Mouse (Mus musculus) MEL (cell line): ENCODE data around the gene Cdh16.

ENCODE experiments used
- BHLHE40 ChIP-seq: IDR thresholded peaks from 2 replicates; pipeline ENCODE4 v1.6.1; 2012; ENCODE audit warnings: low read depth, mild to moderate bottlenecking, inconsistent platforms, low read length, improper control_type of control experiment, borderline replicate concordance
- CHD1 ChIP-seq: IDR thresholded peaks from 2 replicates; pipeline ENCODE4 v1.6.1; 2012; ENCODE audit warnings: low read depth, mild to moderate bottlenecking, inconsistent platforms, low read length, improper control_type of control experiment
- CHD2 ChIP-seq: IDR thresholded peaks from 2 replicates; pipeline ENCODE4 v1.6.1; 2011; ENCODE audit warnings: low read length, improper control_type of control experiment
- CTCF ChIP-seq, 3 experiments: IDR thresholded peaks in 2 of 3; conservative IDR thresholded peaks in 1 of 3; 2 replicates each; pipeline ENCODE4 v1.5.1; 2011 to 2012; ENCODE audit warnings: low read length in 3 of 3, low read depth in 2 of 3, mild to moderate bottlenecking in 2 of 3, improper control_type of control experiment in 1 of 3, inconsistent platforms in 1 of 3, mixed read lengths in 1 of 3, moderate library complexity in 1 of 3; ENCODE audit not compliant: control insufficient read depth in 1 of 3, insufficient read depth in 1 of 3, poor library complexity in 1 of 3, severe bottlenecking in 1 of 3
- E2F4 ChIP-seq: IDR thresholded peaks from 2 replicates; pipeline ENCODE4 v1.6.1; 2011; ENCODE audit warnings: low read depth, low read length, improper control_type of control experiment, borderline replicate concordance
- EP300 ChIP-seq, 2 experiments: IDR thresholded peaks; 2 replicates each; pipeline ENCODE4 v1.6.1; 2011; ENCODE audit warnings: improper control_type of control experiment in 2 of 2, low read length in 2 of 2, low read depth in 1 of 2, mild to moderate bottlenecking in 1 of 2
- NELFE ChIP-seq: IDR thresholded peaks from 2 replicates; pipeline ENCODE4 v1.6.1; 2011; ENCODE audit warnings: low read depth, low read length, improper control_type of control experiment
- POLR2A ChIP-seq, 2 experiments: IDR thresholded peaks; 2 replicates each; pipeline ENCODE4 v1.6.1; 2011 to 2012; ENCODE audit warnings: low read length in 2 of 2, mild to moderate bottlenecking in 2 of 2, control low read depth in 1 of 2, improper control_type of control experiment in 1 of 2, low read depth in 1 of 2, moderate library complexity in 1 of 2; ENCODE audit not compliant: control insufficient read depth in 1 of 2, insufficient read depth in 1 of 2, poor library complexity in 1 of 2
- POLR2AphosphoS2 ChIP-seq: IDR thresholded peaks from 2 replicates; pipeline ENCODE4 v1.6.1; 2011; ENCODE audit warnings: low read length, improper control_type of control experiment
- TAL1 ChIP-seq: IDR thresholded peaks from 2 replicates; pipeline ENCODE4 v1.6.1; 2012; ENCODE audit warnings: mild to moderate bottlenecking, inconsistent platforms, low read length, moderate library complexity, mixed read lengths

DNA sequence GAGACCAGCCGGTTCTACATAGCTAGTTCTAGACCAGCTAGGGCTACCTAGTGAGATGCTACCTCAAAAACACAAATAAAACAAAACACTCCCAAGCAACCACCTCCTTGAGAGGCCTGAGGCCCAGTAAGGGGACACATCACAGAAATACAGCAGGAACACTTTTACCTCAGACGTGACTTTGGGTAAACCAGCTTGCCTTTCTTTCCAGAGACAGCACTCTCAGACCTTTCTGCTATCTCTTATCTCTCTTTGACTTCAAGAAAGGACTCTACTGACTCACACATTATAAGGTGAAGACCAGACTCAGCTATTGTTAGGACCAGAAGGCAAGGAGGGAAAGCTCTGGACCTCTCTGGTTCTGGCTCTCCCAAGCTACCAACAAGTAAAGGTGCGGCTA, 33.9 kb downstream of the Cdh16 start:
- TF ChIP-seq CTCF (IDR thresholded peaks at IDR 0.05 in 2 of 3, conservative IDR thresholded peaks at IDR 0.05 in 1 of 3; ENCODE audit: control insufficient read depth in 1 of 3, insufficient read depth in 1 of 3, low read depth in 2 of 3, low read length in 3 of 3, poor library complexity in 1 of 3, severe bottlenecking in 1 of 3) (no peak), TAL1 (no peak), POLR2A (IDR thresholded peaks at IDR 0.05; ENCODE audit: control insufficient read depth in 1 of 2, insufficient read depth in 1 of 2, low read depth in 1 of 2, low read length in 2 of 2, poor library complexity in 1 of 2) (no peak), POLR2AphosphoS2 (no peak), EP300 (IDR thresholded peaks at IDR 0.05; ENCODE audit: low read depth in 1 of 2, low read length in 2 of 2) (0 out of 4 replicates have a peak, but pooled peaks of 1 of the 2 experiments have one; percentile 23), E2F4 (no peak), BHLHE40 (no peak), CHD1 (no peak), NELFE (no peak), CHD2 (no peak)
